Mouse (Mus musculus): Measurements from ENCODE around the gene Klf8. TPM values are rescaled to one million over a fixed set of nuclear protein-coding genes. Genes with fewer than 3 reads are reported as not detected.
"Not testable (repeated sequence)": the region's sequence is repeated elsewhere in the genome, so short reads cannot be mapped to it uniquely, and the experiment has no call there.

Klf8 gene
- polyA plus RNA-seq (2012; rRNA removed), result 2.2 and 2.5 TPM in 2 replicates

DNA sequence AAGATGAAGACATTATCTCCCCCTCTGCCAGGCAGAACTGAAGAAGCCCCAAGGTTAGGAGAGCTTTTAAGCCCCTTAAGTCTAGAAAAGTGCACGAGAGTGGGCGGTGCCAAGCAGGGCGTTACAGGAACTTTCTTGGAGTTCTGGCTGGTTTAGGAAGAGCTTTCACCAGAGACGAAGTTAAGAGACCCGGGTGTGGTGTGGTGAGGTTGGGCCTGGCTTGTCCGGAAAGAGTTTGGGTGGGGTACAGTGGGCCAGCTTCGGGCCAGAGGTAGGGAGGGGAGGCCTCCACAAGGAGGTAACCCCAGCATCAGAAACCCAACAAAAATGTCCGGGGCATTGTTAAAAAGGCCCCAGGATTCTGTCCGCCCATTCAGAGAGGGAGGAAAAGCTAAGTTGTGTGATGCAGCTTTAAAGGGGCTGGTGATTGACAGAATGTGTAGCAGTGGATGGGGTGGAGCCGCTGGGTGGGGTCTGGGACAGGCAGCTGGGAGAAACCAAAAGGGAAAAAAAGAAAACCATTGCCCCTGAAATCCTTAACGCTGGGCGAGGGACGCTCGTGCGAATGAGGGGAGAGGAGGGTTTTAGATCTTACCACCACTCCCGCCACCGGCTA lies at the start of gene Klf8:
Klf8 (plus strand) TSS at position 163 of the 616 bp plus-strand sequence.
- no peak for TF ChIP-seq POLR2A (IDR thresholded peaks at IDR 0.05; ENCODE audit: extremely low read depth, insufficient read depth, low read length)
- TF ChIP-seq CTCF (IDR thresholded peaks at IDR 0.05; ENCODE audit: extremely low read depth, insufficient read depth, low read length), result no peak
- peak within 1 kb of the TSS; percentile 86 for H3K4me3 ChIP-seq (ENCODE audit: insufficient read depth, low read length)
- H3K4me1 ChIP-seq (ENCODE audit: control insufficient read depth, insufficient read depth, low read length), result no peaks in the 10 kb centered on the region
- peak within 1 kb of the TSS; percentile 77; the same call in 1 of the 2 replicates for H3K27ac ChIP-seq (ENCODE audit: insufficient read depth, low read length)

DNA sequence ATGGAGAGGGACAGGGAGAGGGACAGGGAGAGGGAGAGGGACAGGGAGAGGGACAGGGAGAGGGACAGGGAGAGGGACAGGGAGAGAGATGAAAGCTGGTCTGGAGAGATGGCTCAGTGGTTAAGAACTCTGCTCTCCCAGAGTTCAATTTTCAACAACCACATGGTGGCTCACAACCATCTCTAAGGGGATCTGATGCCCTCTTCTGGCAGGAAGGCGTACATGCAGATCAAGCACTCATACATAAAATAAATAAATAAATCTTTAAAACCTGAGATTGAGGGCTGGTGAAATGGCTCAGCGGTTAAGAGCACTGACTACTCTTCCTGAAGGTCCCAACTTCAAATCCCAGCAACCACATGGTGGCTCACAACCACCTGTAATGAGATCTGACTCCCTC lies 38.1 kb upstream of the Klf8 start:
- H3K4me1 ChIP-seq (ENCODE audit: control insufficient read depth, insufficient read depth, low read length); H3K4me3 ChIP-seq (ENCODE audit: insufficient read depth, low read length): not testable (repeated sequence)

GRCm38 (mm10) chrX:153211101-153211500 lies 26.2 kb upstream of the Klf8 start:
- Histone ChIP-seq H3K4me3 (ENCODE audit: insufficient read depth, low read length) (no peak overlapping the region), H3K4me1 (ENCODE audit: control insufficient read depth, insufficient read depth, low read length) (no peaks in the 10 kb centered on the region), H3K27ac (ENCODE audit: insufficient read depth, low read length) (no peak overlapping the region)
- TF ChIP-seq CTCF (IDR thresholded peaks at IDR 0.05; ENCODE audit: extremely low read depth, insufficient read depth, low read length), result no peak
- TF ChIP-seq POLR2A (IDR thresholded peaks at IDR 0.05; ENCODE audit: extremely low read depth, insufficient read depth, low read length), result no peak

More for the DNA sequence above, 38.1 kb upstream of the Klf8 start:
- H3K27ac ChIP-seq (ENCODE audit: insufficient read depth, low read length), result not testable (repeated sequence)

- no peak for TF ChIP-seq POLR2A (IDR thresholded peaks at IDR 0.05; ENCODE audit: extremely low read depth, insufficient read depth, low read length)
- no peak for TF ChIP-seq CTCF (IDR thresholded peaks at IDR 0.05; ENCODE audit: extremely low read depth, insufficient read depth, low read length)
- Histone ChIP-seq H3K4me3 (ENCODE audit: insufficient read depth, low read length) (no peak overlapping the region), H3K27ac (ENCODE audit: insufficient read depth, low read length) (no peak overlapping the region), H3K4me1 (ENCODE audit: control insufficient read depth, insufficient read depth, low read length) (no peaks in the 10 kb centered on the region)
Measured at GRCm38 (mm10) chrX:153231240-153231639, 6.0 kb upstream of the Klf8 start.

GRCm38 (mm10) chrX:153233255-153233654 lies 4.0 kb upstream of the Klf8 start:
- H3K27ac ChIP-seq (ENCODE audit: insufficient read depth, low read length), result no peak overlapping the region
- H3K4me3 ChIP-seq (ENCODE audit: insufficient read depth, low read length), result no peak overlapping the region
- TF ChIP-seq CTCF (IDR thresholded peaks at IDR 0.05; ENCODE audit: extremely low read depth, insufficient read depth, low read length), result no peak
- TF ChIP-seq POLR2A (IDR thresholded peaks at IDR 0.05; ENCODE audit: extremely low read depth, insufficient read depth, low read length), result no peak
- no peaks in the 10 kb centered on the region for H3K4me1 ChIP-seq (ENCODE audit: control insufficient read depth, insufficient read depth, low read length)

- Histone ChIP-seq H3K4me3 (ENCODE audit: insufficient read depth, low read length) (peak overlapping the region; percentile 86), H3K4me1 (ENCODE audit: control insufficient read depth, insufficient read depth, low read length) (no peaks in the 10 kb centered on the region)
- no peak for TF ChIP-seq CTCF (IDR thresholded peaks at IDR 0.05; ENCODE audit: extremely low read depth, insufficient read depth, low read length)
- TF ChIP-seq POLR2A (IDR thresholded peaks at IDR 0.05; ENCODE audit: extremely low read depth, insufficient read depth, low read length), result no peak
Measured at GRCm38 (mm10) chrX:153237920-153238504, 746 bp downstream of the Klf8 start.

GRCm38 (mm10) chrX:153254256-153254655 lies 17.0 kb downstream of the Klf8 start:
- TF ChIP-seq CTCF (IDR thresholded peaks at IDR 0.05; ENCODE audit: extremely low read depth, insufficient read depth, low read length) (no peak), POLR2A (IDR thresholded peaks at IDR 0.05; ENCODE audit: extremely low read depth, insufficient read depth, low read length) (no peak)

More at GRCm38 (mm10) chrX:153237920-153238504, 746 bp downstream of the Klf8 start:
- peak overlapping the region; percentile 77; the same call in 1 of the 2 replicates for H3K27ac ChIP-seq (ENCODE audit: insufficient read depth, low read length)

DNA sequence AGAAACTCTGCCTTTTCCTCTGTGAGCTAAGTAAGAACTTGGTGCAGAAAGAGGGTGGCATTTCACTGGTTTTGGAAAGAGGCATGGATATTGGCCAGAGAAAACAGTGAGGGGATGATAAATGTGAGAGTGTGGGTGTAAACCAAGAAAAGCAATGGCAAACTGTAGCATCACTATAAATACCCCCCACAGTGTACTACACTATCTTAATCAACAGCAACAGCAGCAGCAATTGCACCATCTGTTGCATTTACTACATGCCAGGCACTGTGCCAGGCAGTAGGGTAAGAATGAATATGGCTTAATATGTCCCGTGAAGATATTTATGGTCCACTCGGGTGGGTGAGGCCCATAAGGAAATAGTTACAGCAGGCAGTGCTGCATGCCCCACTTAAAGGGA lies 18.2 kb downstream of the Klf8 start:
- no peaks in the 10 kb centered on the region for H3K4me1 ChIP-seq (ENCODE audit: control insufficient read depth, insufficient read depth, low read length)
- H3K27ac ChIP-seq (ENCODE audit: insufficient read depth, low read length), result no peak overlapping the region
- TF ChIP-seq CTCF (IDR thresholded peaks at IDR 0.05; ENCODE audit: extremely low read depth, insufficient read depth, low read length) (no peak), POLR2A (IDR thresholded peaks at IDR 0.05; ENCODE audit: extremely low read depth, insufficient read depth, low read length) (no peak)

More at GRCm38 (mm10) chrX:153254256-153254655, 17.0 kb downstream of the Klf8 start:
- Histone ChIP-seq H3K27ac (ENCODE audit: insufficient read depth, low read length) (no peak overlapping the region), H3K4me1 (ENCODE audit: control insufficient read depth, insufficient read depth, low read length) (no peaks in the 10 kb centered on the region), H3K4me3 (ENCODE audit: insufficient read depth, low read length) (no peak overlapping the region)

GRCm38 (mm10) chrX:153282185-153282584 lies 44.9 kb downstream of the Klf8 start:
- TF ChIP-seq POLR2A (IDR thresholded peaks at IDR 0.05; ENCODE audit: extremely low read depth, insufficient read depth, low read length), result no peak
- no peak for TF ChIP-seq CTCF (IDR thresholded peaks at IDR 0.05; ENCODE audit: extremely low read depth, insufficient read depth, low read length)
- Histone ChIP-seq H3K4me1 (ENCODE audit: control insufficient read depth, insufficient read depth, low read length) (no peaks in the 10 kb centered on the region), H3K4me3 (ENCODE audit: insufficient read depth, low read length) (no peak overlapping the region), H3K27ac (ENCODE audit: insufficient read depth, low read length) (no peak overlapping the region)

More for the DNA sequence above, 18.2 kb downstream of the Klf8 start:
- no peak overlapping the region for H3K4me3 ChIP-seq (ENCODE audit: insufficient read depth, low read length)

- TF ChIP-seq POLR2A (IDR thresholded peaks at IDR 0.05; ENCODE audit: extremely low read depth, insufficient read depth, low read length), result no peak
- no peak for TF ChIP-seq CTCF (IDR thresholded peaks at IDR 0.05; ENCODE audit: extremely low read depth, insufficient read depth, low read length)
- Histone ChIP-seq H3K4me3 (ENCODE audit: insufficient read depth, low read length) (no peak overlapping the region), H3K27ac (ENCODE audit: insufficient read depth, low read length) (no peak overlapping the region), H3K4me1 (ENCODE audit: control insufficient read depth, insufficient read depth, low read length) (no peaks in the 10 kb centered on the region)
Measured at GRCm38 (mm10) chrX:153311356-153311755, 74.1 kb downstream of the Klf8 start.
